Mouse (Mus musculus): ENCODE measurements around the gene Cryl1. TPM values are rescaled to one million over a fixed set of nuclear protein-coding genes. Genes with fewer than 3 reads are reported as not detected.

Cryl1 gene
- total and polyA plus RNA-seq, 3 experiments, result 9.7 to 21.4 (median 12.6) TPM

- no peak for ATAC-seq (ENCODE audit: extremely low read depth, insufficient number of reproducible peaks, low FRiP score, poor library complexity, severe bottlenecking)
- DNase-seq (ENCODE audit: low spot score), result no peak
- Histone ChIP-seq H3K4me1 (ENCODE audit: insufficient read depth, low read depth, low read length) (no peaks in the 10 kb centered on the region), H3K36me3 (replicated peaks) (no peaks in the 10 kb centered on the region), H3K9me3 (replicated peaks) (no peaks in the 10 kb centered on the region), H3K27me3 (ENCODE audit: insufficient read depth, low read length) (0 out of 2 replicates have a peak, but pooled peaks cover 3% of the 10 kb centered on the region), H3K4me3 (ENCODE audit: low read depth, low read length) (no peak overlapping the region)
- no peak for TF ChIP-seq TAL1 (conservative IDR thresholded peaks at IDR 0.05; ENCODE audit: low read depth, low read length)
- no peak for TF ChIP-seq GATA1 (IDR thresholded peaks at IDR 0.05; ENCODE audit: borderline replicate concordance, low read length)
- no peak for TF ChIP-seq CTCF (IDR thresholded peaks at IDR 0.05; ENCODE audit: low read depth, low read length)
- TF ChIP-seq GATA2 (IDR thresholded peaks at IDR 0.05; ENCODE audit: borderline replicate concordance, low read depth, low read length), result no peak
- TF ChIP-seq POLR2AphosphoS5 (IDR thresholded peaks at IDR 0.05; ENCODE audit: insufficient replicate concordance, low read depth, low read length), result no peak
Observed at GRCm38 (mm10) chr14:57271861-57272260, 126.5 kb downstream of the Cryl1 start.

GRCm38 (mm10) chr14:57268900-57269299 is 129.4 kb downstream of the Cryl1 start:
- H3K36me3 ChIP-seq (replicated peaks), result no peaks in the 10 kb centered on the region
- TF ChIP-seq GATA2 (IDR thresholded peaks at IDR 0.05; ENCODE audit: borderline replicate concordance, low read depth, low read length), result no peak
- no peak for TF ChIP-seq TAL1 (conservative IDR thresholded peaks at IDR 0.05; ENCODE audit: low read depth, low read length)
- TF ChIP-seq POLR2AphosphoS5 (IDR thresholded peaks at IDR 0.05; ENCODE audit: insufficient replicate concordance, low read depth, low read length), result no peak
- TF ChIP-seq GATA1 (IDR thresholded peaks at IDR 0.05; ENCODE audit: borderline replicate concordance, low read length), result no peak
- no peak for TF ChIP-seq CTCF (IDR thresholded peaks at IDR 0.05; ENCODE audit: low read depth, low read length)
- H3K27me3 ChIP-seq (ENCODE audit: insufficient read depth, low read length), result 0 out of 2 replicates have a peak, but pooled peaks cover 3% of the 10 kb centered on the region
- no peaks in the 10 kb centered on the region for H3K4me1 ChIP-seq (ENCODE audit: insufficient read depth, low read depth, low read length)
- H3K9me3 ChIP-seq (replicated peaks), result no peaks in the 10 kb centered on the region
- no peak for ATAC-seq (ENCODE audit: extremely low read depth, insufficient number of reproducible peaks, low FRiP score, poor library complexity, severe bottlenecking)
- DNase-seq (ENCODE audit: low spot score), result no peak
- H3K4me3 ChIP-seq (ENCODE audit: low read depth, low read length), result no peak overlapping the region

GRCm38 (mm10) chr14:57268344-57268743 is 130.0 kb downstream of the Cryl1 start:
- DNase-seq (ENCODE audit: low spot score) (no peak), ATAC-seq (ENCODE audit: extremely low read depth, insufficient number of reproducible peaks, low FRiP score, poor library complexity, severe bottlenecking) (no peak)
- TF ChIP-seq GATA1 (IDR thresholded peaks at IDR 0.05; ENCODE audit: borderline replicate concordance, low read length), result no peak
- no peak for TF ChIP-seq TAL1 (conservative IDR thresholded peaks at IDR 0.05; ENCODE audit: low read depth, low read length)
- TF ChIP-seq CTCF (IDR thresholded peaks at IDR 0.05; ENCODE audit: low read depth, low read length), result no peak
- TF ChIP-seq POLR2AphosphoS5 (IDR thresholded peaks at IDR 0.05; ENCODE audit: insufficient replicate concordance, low read depth, low read length), result no peak
- TF ChIP-seq GATA2 (IDR thresholded peaks at IDR 0.05; ENCODE audit: borderline replicate concordance, low read depth, low read length), result no peak
- H3K36me3 ChIP-seq (replicated peaks), result no peaks in the 10 kb centered on the region
- H3K27me3 ChIP-seq (ENCODE audit: insufficient read depth, low read length), result 0 out of 2 replicates have a peak, but pooled peaks cover 1% of the 10 kb centered on the region
- H3K4me3 ChIP-seq (ENCODE audit: low read depth, low read length), result no peak overlapping the region
- no peaks in the 10 kb centered on the region for H3K9me3 ChIP-seq (replicated peaks)
- no peaks in the 10 kb centered on the region for H3K4me1 ChIP-seq (ENCODE audit: insufficient read depth, low read depth, low read length)

DNA sequence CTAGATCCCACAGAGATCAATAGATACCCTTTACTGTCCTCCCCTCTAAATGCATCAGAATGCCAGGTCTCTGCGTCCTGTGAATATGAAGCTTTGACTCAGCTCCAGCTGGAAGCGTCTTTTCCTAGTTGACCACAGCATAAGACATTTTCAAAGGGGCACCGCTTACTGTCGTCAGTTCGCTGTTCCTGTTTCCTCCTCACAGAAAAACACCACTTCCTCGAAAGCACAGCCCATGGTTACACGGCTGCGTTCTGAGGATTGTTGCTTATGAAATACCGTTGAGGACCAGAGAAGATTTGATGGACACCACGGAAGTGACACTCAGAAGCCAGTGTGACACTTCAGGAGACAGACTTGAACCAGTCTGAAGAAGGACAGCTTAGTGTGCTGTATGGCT is 134.4 kb downstream of the Cryl1 start:
- DNase-seq (ENCODE audit: low spot score) (no peak), ATAC-seq (ENCODE audit: extremely low read depth, insufficient number of reproducible peaks, low FRiP score, poor library complexity, severe bottlenecking) (no peak)
- TF ChIP-seq CTCF (IDR thresholded peaks at IDR 0.05; ENCODE audit: low read depth, low read length), result no peak
- TF ChIP-seq GATA2 (IDR thresholded peaks at IDR 0.05; ENCODE audit: borderline replicate concordance, low read depth, low read length), result no peak
- no peak for TF ChIP-seq TAL1 (conservative IDR thresholded peaks at IDR 0.05; ENCODE audit: low read depth, low read length)
- TF ChIP-seq GATA1 (IDR thresholded peaks at IDR 0.05; ENCODE audit: borderline replicate concordance, low read length), result no peak
- TF ChIP-seq POLR2AphosphoS5 (IDR thresholded peaks at IDR 0.05; ENCODE audit: insufficient replicate concordance, low read depth, low read length), result no peak
- H3K9me3 ChIP-seq (replicated peaks), result no peaks in the 10 kb centered on the region
- no peak overlapping the region for H3K4me3 ChIP-seq (ENCODE audit: low read depth, low read length)
- no peaks in the 10 kb centered on the region for H3K36me3 ChIP-seq (replicated peaks)
- no peaks in the 10 kb centered on the region for H3K27me3 ChIP-seq (ENCODE audit: insufficient read depth, low read length)
- no peaks in the 10 kb centered on the region for H3K4me1 ChIP-seq (ENCODE audit: insufficient read depth, low read depth, low read length)

GRCm38 (mm10) chr14:57259341-57259740 is 139.0 kb downstream of the Cryl1 start:
- no peaks in the 10 kb centered on the region for H3K36me3 ChIP-seq (replicated peaks)

GRCm38 (mm10) chr14:57248661-57249060 is 149.7 kb downstream of the Cryl1 start:
- H3K4me3 ChIP-seq (ENCODE audit: low read depth, low read length), result no peak overlapping the region
- TF ChIP-seq GATA1 (IDR thresholded peaks at IDR 0.05; ENCODE audit: borderline replicate concordance, low read length) (no peak), POLR2AphosphoS5 (IDR thresholded peaks at IDR 0.05; ENCODE audit: insufficient replicate concordance, low read depth, low read length) (no peak), TAL1 (conservative IDR thresholded peaks at IDR 0.05; ENCODE audit: low read depth, low read length) (no peak), GATA2 (IDR thresholded peaks at IDR 0.05; ENCODE audit: borderline replicate concordance, low read depth, low read length) (no peak), CTCF (IDR thresholded peaks at IDR 0.05; ENCODE audit: low read depth, low read length) (no peak)
- ATAC-seq (ENCODE audit: extremely low read depth, insufficient number of reproducible peaks, low FRiP score, poor library complexity, severe bottlenecking) (no peak), DNase-seq (ENCODE audit: low spot score) (no peak)
- no peaks in the 10 kb centered on the region for H3K4me1 ChIP-seq (ENCODE audit: insufficient read depth, low read depth, low read length)
- peaks cover 2% of the 10 kb centered on the region; the same call in 1 of the 2 replicates for H3K27me3 ChIP-seq (ENCODE audit: insufficient read depth, low read length)
- H3K9me3 ChIP-seq (replicated peaks), result no peaks in the 10 kb centered on the region
- H3K36me3 ChIP-seq (replicated peaks), result no peaks in the 10 kb centered on the region

More at GRCm38 (mm10) chr14:57259341-57259740, 139.0 kb downstream of the Cryl1 start:
- ATAC-seq (ENCODE audit: extremely low read depth, insufficient number of reproducible peaks, low FRiP score, poor library complexity, severe bottlenecking), result no peak
- H3K9me3 ChIP-seq (replicated peaks), result no peaks in the 10 kb centered on the region
- no peaks in the 10 kb centered on the region for H3K4me1 ChIP-seq (ENCODE audit: insufficient read depth, low read depth, low read length)
- no peak overlapping the region for H3K4me3 ChIP-seq (ENCODE audit: low read depth, low read length)
- TF ChIP-seq GATA1 (IDR thresholded peaks at IDR 0.05; ENCODE audit: borderline replicate concordance, low read length), result no peak
- no peak for TF ChIP-seq POLR2AphosphoS5 (IDR thresholded peaks at IDR 0.05; ENCODE audit: insufficient replicate concordance, low read depth, low read length)
- TF ChIP-seq GATA2 (IDR thresholded peaks at IDR 0.05; ENCODE audit: borderline replicate concordance, low read depth, low read length), result no peak
- TF ChIP-seq TAL1 (conservative IDR thresholded peaks at IDR 0.05; ENCODE audit: low read depth, low read length), result no peak
- no peak for TF ChIP-seq CTCF (IDR thresholded peaks at IDR 0.05; ENCODE audit: low read depth, low read length)
- no peak for DNase-seq (ENCODE audit: low spot score)
- peaks cover 3% of the 10 kb centered on the region; the same call in 1 of the 2 replicates for H3K27me3 ChIP-seq (ENCODE audit: insufficient read depth, low read length)

All from G1E (cell line).